Mouse (Mus musculus): ENCODE measurements around the gene Eaf1. TPM values are rescaled to one million over a fixed set of nuclear protein-coding genes. Genes with fewer than 3 reads are reported as not detected.
"Not testable (repeated sequence)": the region's sequence is repeated elsewhere in the genome, so short reads cannot be mapped to it uniquely, and the experiment has no call there.

Eaf1 gene
- polyA plus RNA-seq, 2 experiments, result 22.6 to 37.4 TPM

- H3K9ac ChIP-seq (ENCODE audit: low read depth, low read length, severe bottlenecking), result no peak overlapping the region
- no peaks in the 10 kb centered on the region for H3K9me3 ChIP-seq (ENCODE audit: control insufficient read depth, low read length)
- no peak for ATAC-seq (ENCODE audit: low FRiP score, low read depth)
- 0 out of 2 replicates have a peak overlapping the region, but pooled peaks have one; percentile 48 for H3K27ac ChIP-seq (replicated peaks; ENCODE audit: low read depth, low read length)
- H3K4me1 ChIP-seq (ENCODE audit: control insufficient read depth, insufficient read depth, low read length), result peaks cover 3% of the 10 kb centered on the region; the same call in 1 of the 2 replicates
- H3K4me3 ChIP-seq (replicated peaks; ENCODE audit: low read length), result no peak overlapping the region
- DNase-seq (ENCODE audit: low spot score), result no peak
- H3K36me3 ChIP-seq (ENCODE audit: control insufficient read depth, insufficient read depth, low read length), result no peaks in the 10 kb centered on the region
- H3K4me2 ChIP-seq (replicated peaks; ENCODE audit: low read depth, low read length, severe bottlenecking), result no peak overlapping the region
- WGBS, result 61% methylated on average over 12 of the region's 12 CpGs
- H3K27me3 ChIP-seq (ENCODE audit: control insufficient read depth, insufficient read depth, low read length), result no peaks in the 10 kb centered on the region
- TF ChIP-seq POLR2A (IDR thresholded peaks at IDR 0.05; ENCODE audit: borderline replicate concordance, extremely low read depth, insufficient read depth, insufficient read length), result no peak
Measured at GRCm38 (mm10) chr14:31458006-31458405, 36.2 kb upstream of the Eaf1 start.

- not testable (repeated sequence) for H3K27me3 ChIP-seq (ENCODE audit: control insufficient read depth, insufficient read depth, low read length); H3K9ac ChIP-seq (ENCODE audit: low read depth, low read length, severe bottlenecking); H3K9me3 ChIP-seq (ENCODE audit: control insufficient read depth, low read length); H3K27ac ChIP-seq (replicated peaks; ENCODE audit: low read depth, low read length); H3K36me3 ChIP-seq (ENCODE audit: control insufficient read depth, insufficient read depth, low read length); DNase-seq (ENCODE audit: low spot score); H3K4me3 ChIP-seq (replicated peaks; ENCODE audit: low read length); H3K4me2 ChIP-seq (replicated peaks; ENCODE audit: low read depth, low read length, severe bottlenecking); ATAC-seq (ENCODE audit: low FRiP score, low read depth); H3K4me1 ChIP-seq (ENCODE audit: control insufficient read depth, insufficient read depth, low read length)
- 85% methylated on average over 5 of the region's 5 CpGs for WGBS
Measured at GRCm38 (mm10) chr14:31462226-31462625, 32.0 kb upstream of the Eaf1 start.

- ATAC-seq (ENCODE audit: low FRiP score, low read depth) (peak; percentile 35; the same call in 1 of the 2 replicates), DNase-seq (ENCODE audit: low spot score) (peak; percentile 23)
- Histone ChIP-seq H3K27ac (replicated peaks; ENCODE audit: low read depth, low read length) (peak overlapping the region; percentile 43; the same call in 1 of the 2 replicates), H3K27me3 (ENCODE audit: control insufficient read depth, insufficient read depth, low read length) (no peaks in the 10 kb centered on the region), H3K4me3 (replicated peaks; ENCODE audit: low read length) (no peak overlapping the region), H3K4me2 (replicated peaks; ENCODE audit: low read depth, low read length, severe bottlenecking) (no peak overlapping the region), H3K36me3 (ENCODE audit: control insufficient read depth, insufficient read depth, low read length) (no peaks in the 10 kb centered on the region), H3K9ac (ENCODE audit: low read depth, low read length, severe bottlenecking) (no peak overlapping the region), H3K9me3 (ENCODE audit: control insufficient read depth, low read length) (no peaks in the 10 kb centered on the region), H3K4me1 (ENCODE audit: control insufficient read depth, insufficient read depth, low read length) (peaks cover 8% of the 10 kb centered on the region; the same call in 1 of the 2 replicates)
- WGBS, result 60% methylated on average over 6 of the region's 6 CpGs
- no peak for TF ChIP-seq POLR2A (IDR thresholded peaks at IDR 0.05; ENCODE audit: borderline replicate concordance, extremely low read depth, insufficient read depth, insufficient read length)
Measured at GRCm38 (mm10) chr14:31462886-31463285, 31.3 kb upstream of the Eaf1 start.

- Histone ChIP-seq H3K4me1 (ENCODE audit: control insufficient read depth, insufficient read depth, low read length) (0 out of 2 replicates have a peak, but pooled peaks cover 5% of the 10 kb centered on the region), H3K9me3 (ENCODE audit: control insufficient read depth, low read length) (no peaks in the 10 kb centered on the region), H3K9ac (ENCODE audit: low read depth, low read length, severe bottlenecking) (no peak overlapping the region), H3K4me3 (replicated peaks; ENCODE audit: low read length) (no peak overlapping the region), H3K36me3 (ENCODE audit: control insufficient read depth, insufficient read depth, low read length) (no peaks in the 10 kb centered on the region), H3K27me3 (ENCODE audit: control insufficient read depth, insufficient read depth, low read length) (no peaks in the 10 kb centered on the region), H3K27ac (replicated peaks; ENCODE audit: low read depth, low read length) (no peak overlapping the region), H3K4me2 (replicated peaks; ENCODE audit: low read depth, low read length, severe bottlenecking) (no peak overlapping the region)
- TF ChIP-seq POLR2A (IDR thresholded peaks at IDR 0.05; ENCODE audit: borderline replicate concordance, extremely low read depth, insufficient read depth, insufficient read length), result no peak
- 47% methylated on average over 8 of the region's 8 CpGs for WGBS
- no peak for ATAC-seq (ENCODE audit: low FRiP score, low read depth)
- DNase-seq (ENCODE audit: low spot score), result no peak
Measured at GRCm38 (mm10) chr14:31464176-31464575, 30.0 kb upstream of the Eaf1 start.

- no peak overlapping the region for H3K4me2 ChIP-seq (replicated peaks; ENCODE audit: low read depth, low read length, severe bottlenecking)
- no peaks in the 10 kb centered on the region for H3K36me3 ChIP-seq (ENCODE audit: control insufficient read depth, insufficient read depth, low read length)
- H3K4me3 ChIP-seq (replicated peaks; ENCODE audit: low read length), result no peak overlapping the region
- 48% methylated on average over 4 of the region's 4 CpGs for WGBS
- H3K9me3 ChIP-seq (ENCODE audit: control insufficient read depth, low read length), result no peaks in the 10 kb centered on the region
- ATAC-seq (ENCODE audit: low FRiP score, low read depth) (no peak), DNase-seq (ENCODE audit: low spot score) (no peak)
- no peak for TF ChIP-seq POLR2A (IDR thresholded peaks at IDR 0.05; ENCODE audit: borderline replicate concordance, extremely low read depth, insufficient read depth, insufficient read length)
- no peaks in the 10 kb centered on the region for H3K4me1 ChIP-seq (ENCODE audit: control insufficient read depth, insufficient read depth, low read length)
- H3K27me3 ChIP-seq (ENCODE audit: control insufficient read depth, insufficient read depth, low read length), result no peaks in the 10 kb centered on the region
- no peak overlapping the region for H3K27ac ChIP-seq (replicated peaks; ENCODE audit: low read depth, low read length)
- no peak overlapping the region for H3K9ac ChIP-seq (ENCODE audit: low read depth, low read length, severe bottlenecking)
Measured at GRCm38 (mm10) chr14:31469711-31470110, 24.5 kb upstream of the Eaf1 start.

Data from limb, embryonic 14.5 days (tissue).